Mouse (Mus musculus) intestine, embryonic 14.5 days (tissue): ENCODE data around the gene Tex2. TPM values are rescaled to one million over a fixed set of nuclear protein-coding genes. Genes with fewer than 3 reads are reported as not detected.
A peak's percentile ranks its signal among the peaks of the same experiment; 100 is the strongest.
"Not testable (repeated sequence)": the region's sequence is repeated elsewhere in the genome, so short reads cannot be mapped to it uniquely, and the experiment has no call there.

Experiments used
- ATAC-seq: fragments of 200-750 bp; cut with Nextera tagmentation; replicated peaks from 2 replicates; pipeline ENCODE4 v1.8.0; 2017; ENCODE audit warnings: low read depth, moderate number of reproducible peaks, moderate TSS enrichment, moderate library complexity; ENCODE audit not compliant: low FRiP score, low TSS enrichment
- DNase-seq: peaks from one replicate; pipeline ENCODE4 v3.0.0-alpha.2; 2018; ENCODE audit warnings: low spot score
- H3K27ac ChIP-seq: fragments of 300-500 bp; sonication (generic); 2 replicates; pipeline ENCODE4 v1.5.1; 2014; ENCODE audit warnings: low read depth, mild to moderate bottlenecking, control low read depth
- H3K27me3 ChIP-seq: fragments of 300-500 bp; sonication (generic); replicated peaks from 2 replicates; pipeline ENCODE4 v1.6.1; 2014; ENCODE audit warnings: low read length, control low read depth; ENCODE audit not compliant: control insufficient read depth, insufficient read depth
- H3K36me3 ChIP-seq: fragments of 300-500 bp; sonication (generic); 2 replicates; pipeline ENCODE4 v1.6.1; 2014; ENCODE audit warnings: low read length, control low read depth; ENCODE audit not compliant: control insufficient read depth, insufficient read depth
- H3K4me1 ChIP-seq: fragments of 300-500 bp; sonication (generic); replicated peaks from 2 replicates; pipeline ENCODE4 v1.6.1; 2014; ENCODE audit warnings: low read length, control low read depth, mixed read lengths; ENCODE audit not compliant: control insufficient read depth, insufficient read depth
- H3K4me2 ChIP-seq: fragments of 300-500 bp; sonication (generic); 2 replicates; pipeline ENCODE4 v1.6.1; 2014; ENCODE audit warnings: low read length
- H3K4me3 ChIP-seq: fragments of 300-500 bp; sonication (generic); 2 replicates; pipeline ENCODE4 v1.5.1; 2014; ENCODE audit warnings: low read depth, low read length, control low read depth, mixed read lengths
- H3K9ac ChIP-seq: fragments of 300-500 bp; sonication (generic); 2 replicates; pipeline ENCODE4 v1.6.1; 2014; ENCODE audit warnings: mild to moderate bottlenecking, low read length
- H3K9me3 ChIP-seq: fragments of 300-500 bp; sonication (generic); 2 replicates; pipeline ENCODE4 v1.6.1; 2016; ENCODE audit warnings: low read length, control low read depth; ENCODE audit not compliant: control insufficient read depth
- WGBS: fragments of 180-500 bp; shearing (Covaris S2); extraction: QIAGEN DNeasy Blood & Tissue Kit; methylation state at CpG from one replicate; pipeline ENCODE4 v1.1.7; 2014; 5-methylcytosine and 5-hydroxymethylcytosine counted together
- polyA plus RNA-seq: library from polyadenylated mRNA; unstranded; fragments of >200 nt; fragmentation: Nextera tagmentation; extraction: Ambion mirVana; gene quantifications from 2 replicates; pipeline ENCODE4 v1.2.1, GENCODE M21; 2014

Tex2 gene
- polyA plus RNA-seq, 1 experiment from 2014 or later = 11.6 TPM

- Histone ChIP-seq H3K27me3 (no peaks in the 10 kb centered on the region), H3K4me1 (0 out of 2 replicates have a peak, but pooled peaks cover 9% of the 10 kb centered on the region), H3K27ac (peak overlapping the region; percentile 99), H3K4me3 (peak overlapping the region; percentile 88), H3K9me3 (no peaks in the 10 kb centered on the region), H3K4me2 (peak overlapping the region; percentile 68), H3K9ac (peak overlapping the region; percentile 100), H3K36me3 (no peaks in the 10 kb centered on the region)
- under 1% methylated on average over 50 of the region's 55 CpGs for WGBS
- peak; percentile 99 for ATAC-seq
- peak; percentile 93 for DNase-seq
Measured at GRCm38 (mm10) chr11:106500393-106501307, 112.6 kb downstream of the Tex2 start.

- H3K4me2 ChIP-seq = no peak overlapping the region
- no peak overlapping the region for H3K4me3 ChIP-seq
- ATAC-seq (no peak), DNase-seq (no peak)
- H3K27me3 ChIP-seq = no peaks in the 10 kb centered on the region
- H3K27ac ChIP-seq = no peak overlapping the region
- H3K36me3 ChIP-seq = no peaks in the 10 kb centered on the region
- H3K9ac ChIP-seq = no peak overlapping the region
- H3K4me1 ChIP-seq = 0 out of 2 replicates have a peak, but pooled peaks cover 9% of the 10 kb centered on the region
- no peaks in the 10 kb centered on the region for H3K9me3 ChIP-seq
- 46% methylated on average over 4 of the region's 4 CpGs for WGBS
Measured at GRCm38 (mm10) chr11:106498739-106499379, 114.4 kb downstream of the Tex2 start.

- Histone ChIP-seq H3K9me3 (no peaks in the 10 kb centered on the region), H3K4me3 (no peak overlapping the region), H3K27ac (no peak overlapping the region), H3K9ac (no peak overlapping the region), H3K27me3 (no peaks in the 10 kb centered on the region), H3K36me3 (no peaks in the 10 kb centered on the region), H3K4me2 (no peak overlapping the region), H3K4me1 (0 out of 2 replicates have a peak, but pooled peaks cover 9% of the 10 kb centered on the region)
- no peak for DNase-seq
- ATAC-seq = no peak
- 80% methylated on average over 2 of the region's 2 CpGs for WGBS
Measured at GRCm38 (mm10) chr11:106497926-106498325, 115.3 kb downstream of the Tex2 start.

- WGBS = 92% methylated on average over 2 of the region's 2 CpGs
- ATAC-seq, H3K27me3 ChIP-seq: not testable (repeated sequence)
Measured at GRCm38 (mm10) chr11:106497009-106497408, 116.2 kb downstream of the Tex2 start.

GRCm38 (mm10) chr11:106492984-106493669 is 120.1 kb downstream of the Tex2 start:
- ATAC-seq = no peak
- no peak for DNase-seq
- H3K4me2 ChIP-seq = no peak overlapping the region
- 78% methylated on average over 7 of the region's 7 CpGs for WGBS
- no peak overlapping the region for H3K9ac ChIP-seq
- H3K4me3 ChIP-seq = no peak overlapping the region
- H3K9me3 ChIP-seq = no peaks in the 10 kb centered on the region
- H3K36me3 ChIP-seq = no peaks in the 10 kb centered on the region
- no peaks in the 10 kb centered on the region for H3K27me3 ChIP-seq
- no peak overlapping the region for H3K27ac ChIP-seq
- peaks cover 2% of the 10 kb centered on the region; the same call in 1 of the 2 replicates for H3K4me1 ChIP-seq

More at GRCm38 (mm10) chr11:106497009-106497408, 116.2 kb downstream of the Tex2 start:
- DNase-seq, H3K27ac ChIP-seq, H3K36me3 ChIP-seq, H3K4me2 ChIP-seq, H3K9me3 ChIP-seq, H3K4me3 ChIP-seq, H3K4me1 ChIP-seq, H3K9ac ChIP-seq: not testable (repeated sequence)

- WGBS = 0% methylated on average over 3 of the region's 3 CpGs
Measured at GRCm38 (mm10) chr11:106491393-106491792, 121.8 kb downstream of the Tex2 start.

GRCm38 (mm10) chr11:106490600-106490999 is 122.6 kb downstream of the Tex2 start:
- not testable (repeated sequence) for H3K36me3 ChIP-seq, H3K9me3 ChIP-seq, H3K27me3 ChIP-seq, H3K4me1 ChIP-seq, ATAC-seq, DNase-seq, H3K4me2 ChIP-seq, H3K27ac ChIP-seq, H3K4me3 ChIP-seq, H3K9ac ChIP-seq
- 84% methylated on average over 6 of the region's 6 CpGs for WGBS

More at GRCm38 (mm10) chr11:106491393-106491792, 121.8 kb downstream of the Tex2 start:
- Histone ChIP-seq H3K36me3 (no peaks in the 10 kb centered on the region), H3K4me2 (no peak overlapping the region), H3K9me3 (no peaks in the 10 kb centered on the region), H3K4me3 (no peak overlapping the region), H3K27ac (no peak overlapping the region), H3K4me1 (peaks cover 7% of the 10 kb centered on the region), H3K9ac (no peak overlapping the region), H3K27me3 (no peaks in the 10 kb centered on the region)
- no peak for ATAC-seq
- DNase-seq = no peak

GRCm38 (mm10) chr11:106490057-106490456 is 123.2 kb downstream of the Tex2 start:
- Histone ChIP-seq H3K27ac (no peak overlapping the region), H3K4me1 (peaks cover 8% of the 10 kb centered on the region), H3K4me2 (no peak overlapping the region), H3K9me3 (no peaks in the 10 kb centered on the region), H3K9ac (no peak overlapping the region), H3K4me3 (no peak overlapping the region), H3K27me3 (no peaks in the 10 kb centered on the region), H3K36me3 (no peaks in the 10 kb centered on the region)
- WGBS = 30% methylated on average over 10 of the region's 10 CpGs
- DNase-seq (no peak), ATAC-seq (no peak)
